Mouse (Mus musculus) liver, embryonic 18 days (tissue): ENCODE data around the gene Usp26. TPM values are rescaled to one million over a fixed set of nuclear protein-coding genes. Genes with fewer than 3 reads are reported as not detected.

Experiments
- polyA plus RNA-seq: library from polyadenylated mRNA; depleted of rRNA; stranded (reverse); fragments of >200 nt; gene quantifications from 2 replicates; pipeline ENCODE4 v1.2.3, GENCODE M21; 2012; rRNA removed

Gene Usp26
- not detected in 2 replicates for polyA plus RNA-seq

GRCm38 (mm10) chrX:51801133-51801532, at the start of gene Usp26:
Gene Usp26, minus strand, starts transcription at chrX:51801233.

Other genes with a start within 250 kb of the Usp26 start
- gene Hs6st2, start 119.4 kb downstream of the Usp26 start, polyA plus RNA-seq: 0.21 and 0.26 TPM in 2 replicates
- gene 1700080O16Rik, start 171.5 kb upstream of the Usp26 start, polyA plus RNA-seq: not detected in 2 replicates